Mouse (Mus musculus): ENCODE measurements around the gene Opcml.

DNA sequence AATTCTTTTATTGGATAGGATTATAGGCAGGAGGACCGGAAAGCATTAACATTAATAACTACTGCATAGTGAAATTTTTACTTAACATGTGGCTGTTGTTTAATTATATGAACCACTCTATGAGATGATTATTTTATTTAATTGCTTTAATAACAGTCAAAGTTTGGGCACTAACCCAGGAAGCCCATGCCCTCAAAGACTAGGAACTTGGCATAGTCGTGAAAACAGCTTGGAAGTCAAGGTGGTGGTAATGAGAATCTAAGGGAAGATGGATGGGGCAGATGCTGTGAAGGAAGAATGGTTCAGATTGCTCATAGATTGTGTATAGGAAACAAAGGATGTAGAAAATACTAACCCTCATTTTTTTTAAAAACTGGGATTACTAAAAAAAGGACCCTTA, 399.7 kb downstream of the Opcml start:
- TF ChIP-seq POLR2A (IDR thresholded peaks at IDR 0.05; ENCODE audit: low read depth, low read length) = no peak
- TF ChIP-seq CTCF (IDR thresholded peaks at IDR 0.05; ENCODE audit: extremely low read depth, insufficient read length, insufficient replicate concordance, low read depth, low read length) = no peak

Data from small intestine, adult 2 months (tissue).